Mouse (Mus musculus): ENCODE results near the gene Prss8.

Gene Prss8

GRCm38 (mm10) chr7:127928596-127928995, 1.3 kb downstream of the Prss8 start:
- no peak for DNase-seq (ENCODE audit: low spot score in 2 of 2)

- DNase-seq (ENCODE audit: low spot score in 2 of 2) = no peak
Measured at GRCm38 (mm10) chr7:127927726-127928125, 2.2 kb downstream of the Prss8 start.

GRCm38 (mm10) chr7:127926846-127927245, 3.1 kb downstream of the Prss8 start:
- DNase-seq (ENCODE audit: low spot score in 2 of 2) = no peak

- no peak for DNase-seq (ENCODE audit: low spot score in 2 of 2)
Measured at GRCm38 (mm10) chr7:127926066-127926465, 3.8 kb downstream of the Prss8 start.

- DNase-seq (ENCODE audit: low spot score in 2 of 2) = no peak
Measured at GRCm38 (mm10) chr7:127925252-127925651, 4.7 kb downstream of the Prss8 start.

- no peak for DNase-seq (ENCODE audit: low spot score in 2 of 2)
Measured at GRCm38 (mm10) chr7:127923714-127924113, 6.2 kb downstream of the Prss8 start.

GRCm38 (mm10) chr7:127922451-127923275, 7.2 kb downstream of the Prss8 start:
- no peak for DNase-seq (ENCODE audit: low spot score in 2 of 2)

GRCm38 (mm10) chr7:127921516-127921915, 8.4 kb downstream of the Prss8 start:
- no peak for DNase-seq (ENCODE audit: low spot score in 2 of 2)

GRCm38 (mm10) chr7:127919290-127919689, 10.6 kb downstream of the Prss8 start:
- DNase-seq (ENCODE audit: low spot score in 2 of 2) = no peak

- DNase-seq (ENCODE audit: low spot score in 2 of 2) = no peak
Measured at GRCm38 (mm10) chr7:127918203-127918602, 11.7 kb downstream of the Prss8 start.

- DNase-seq (ENCODE audit: low spot score in 2 of 2) = no peak
Measured at GRCm38 (mm10) chr7:127915293-127915692, 14.6 kb downstream of the Prss8 start.

- DNase-seq (ENCODE audit: low spot score in 2 of 2) = no peak
Measured at GRCm38 (mm10) chr7:127912938-127913337, 17.0 kb downstream of the Prss8 start.

GRCm38 (mm10) chr7:127912190-127912871, 17.6 kb downstream of the Prss8 start, which contains the start of gene Kat8:
Gene Kat8 (plus strand): TSS chr7:127912516.
- DNase-seq (ENCODE audit: low spot score in 2 of 2) = peak; percentile 88

- no peak for DNase-seq (ENCODE audit: low spot score in 2 of 2)
Measured at GRCm38 (mm10) chr7:127908656-127909055, 21.2 kb downstream of the Prss8 start.

- no peak for DNase-seq (ENCODE audit: low spot score in 2 of 2)
Measured at GRCm38 (mm10) chr7:127907939-127908338, 22.0 kb downstream of the Prss8 start.

GRCm38 (mm10) chr7:127903971-127904796, 25.7 kb downstream of the Prss8 start, which contains the start of gene Bckdk:
Gene Bckdk (plus strand): TSS chr7:127904082.
- peak; percentile 69 to 76 for DNase-seq (ENCODE audit: low spot score in 2 of 2)

- DNase-seq (ENCODE audit: low spot score in 2 of 2) = no peak
Measured at GRCm38 (mm10) chr7:127901772-127902171, 28.1 kb downstream of the Prss8 start.

GRCm38 (mm10) chr7:127899997-127900396, 29.9 kb downstream of the Prss8 start:
- no peak for DNase-seq (ENCODE audit: low spot score in 2 of 2)

GRCm38 (mm10) chr7:127898179-127898956, 31.5 kb downstream of the Prss8 start:
- DNase-seq (ENCODE audit: low spot score in 2 of 2) = no peak

- no peak for DNase-seq (ENCODE audit: low spot score in 2 of 2)
Measured at GRCm38 (mm10) chr7:127897542-127897941, 32.4 kb downstream of the Prss8 start.

- DNase-seq (ENCODE audit: low spot score in 2 of 2) = peak in 1 of 2 experiments; percentile 36
Measured at GRCm38 (mm10) chr7:127896384-127896783, 33.5 kb downstream of the Prss8 start.

All from heart, adult 9 months (tissue).